Mouse (Mus musculus) lung, postnatal 0 days (tissue): ENCODE results near the gene Pptc7. TPM values are rescaled to one million over a fixed set of nuclear protein-coding genes. Genes with fewer than 3 reads are reported as not detected.

Experiments used
- ATAC-seq: fragments of 200-750 bp; cut with Nextera tagmentation; 2 replicates; pipeline ENCODE4 v1.8.0; 2017; ENCODE audit warnings: moderate library complexity
- DNase-seq: peaks from one replicate; pipeline ENCODE4 v3.0.0-alpha.2; 2016; ENCODE audit warnings: low spot score
- H3K27ac ChIP-seq: fragments of 300-500 bp; sonication (generic); 2 replicates; pipeline ENCODE4 v1.5.1; 2014; ENCODE audit warnings: antibody characterized with exemption, mild to moderate bottlenecking, low read length, mixed read lengths
- H3K27me3 ChIP-seq: fragments of 300-500 bp; sonication (generic); replicated peaks from 2 replicates; pipeline ENCODE4 v1.6.1; 2014; ENCODE audit warnings: low read length, mixed read lengths; ENCODE audit not compliant: insufficient read depth
- H3K36me3 ChIP-seq: fragments of 300-500 bp; sonication (generic); 2 replicates; pipeline ENCODE4 v1.6.1; 2014; ENCODE audit warnings: low read length, mixed read lengths; ENCODE audit not compliant: insufficient read depth
- H3K4me1 ChIP-seq: fragments of 300-500 bp; sonication (generic); 2 replicates; pipeline ENCODE4 v1.6.1; 2014; ENCODE audit warnings: antibody characterized with exemption, low read depth, low read length, mixed read lengths; ENCODE audit not compliant: insufficient read depth
- H3K4me2 ChIP-seq: fragments of 300-500 bp; sonication (generic); replicated peaks from 2 replicates; pipeline ENCODE4 v1.6.1; 2014; ENCODE audit warnings: low read depth, mild to moderate bottlenecking, low read length, moderate library complexity, mixed read lengths
- H3K4me3 ChIP-seq: fragments of 300-500 bp; sonication (generic); 2 replicates; pipeline ENCODE4 v1.5.1; 2014; ENCODE audit warnings: low read depth, low read length
- H3K9ac ChIP-seq: fragments of 300-500 bp; sonication (generic); replicated peaks from 2 replicates; pipeline ENCODE4 v1.6.1; 2014; ENCODE audit warnings: low read depth, mild to moderate bottlenecking
- H3K9me3 ChIP-seq: fragments of 300-500 bp; sonication (generic); 2 replicates; pipeline ENCODE4 v1.6.1; 2016; ENCODE audit warnings: low read length, mixed read lengths
- CTCF ChIP-seq: IDR thresholded peaks from 2 replicates; pipeline ENCODE4 v1.5.1; 2016; ENCODE audit warnings: antibody characterized with exemption, mild to moderate bottlenecking
- EP300 ChIP-seq: IDR thresholded peaks from 2 replicates; pipeline ENCODE4 v1.6.1; 2016; ENCODE audit warnings: antibody characterized with exemption, mild to moderate bottlenecking, control low read depth
- whole genome bisulfite sequencing: fragments of 180-500 bp; shearing (Covaris S2); extraction: QIAGEN DNeasy Blood & Tissue Kit; methylation state at CpG from one replicate; pipeline ENCODE4 v1.1.7; 2014; 5-methylcytosine and 5-hydroxymethylcytosine counted together
- polyA plus RNA-seq: library from polyadenylated mRNA; unstranded; fragments of >200 nt; fragmentation: Nextera tagmentation; extraction: Ambion mirVana; gene quantifications from 2 replicates; pipeline ENCODE4 v1.2.1, GENCODE M21; 2015

The Pptc7 gene
- polyA plus RNA-seq, 1 experiment from 2014 or later, result 12.2 TPM

DNA sequence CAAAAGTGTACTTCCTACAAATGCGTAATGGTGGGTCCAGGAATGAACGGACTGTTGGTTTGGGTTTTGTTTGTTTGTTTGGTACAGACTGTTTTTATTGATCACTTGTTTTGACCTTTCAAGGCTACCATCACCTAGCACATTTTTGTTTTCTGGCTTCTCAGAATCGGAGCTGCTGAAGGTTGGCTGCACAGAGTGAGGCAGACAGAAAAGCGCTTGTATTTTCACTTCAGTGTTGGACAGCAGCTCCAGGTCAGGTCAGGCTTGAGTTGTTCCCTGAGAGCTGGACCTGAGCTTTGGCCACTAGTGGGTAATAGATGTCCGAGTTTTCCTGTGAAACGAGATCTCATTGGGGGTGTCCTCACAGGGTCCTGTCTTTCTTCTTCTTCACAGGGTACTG lies 9.0 kb downstream of the Pptc7 start:
- H3K4me2 ChIP-seq, result no peak overlapping the region
- no peak overlapping the region for H3K9ac ChIP-seq
- no peak for DNase-seq
- peaks cover 11% of the 10 kb centered on the region for H3K4me1 ChIP-seq
- no peak overlapping the region for H3K4me3 ChIP-seq
- TF ChIP-seq CTCF (no peak), EP300 (no peak)
- WGBS, result 66% methylated on average over 6 of the region's 6 CpGs
- no peaks in the 10 kb centered on the region for H3K36me3 ChIP-seq
- no peaks in the 10 kb centered on the region for H3K9me3 ChIP-seq
- H3K27me3 ChIP-seq, result no peaks in the 10 kb centered on the region
- no peak overlapping the region for H3K27ac ChIP-seq
- ATAC-seq, result no peak

GRCm38 (mm10) chr5:122294219-122294735 lies 10.1 kb downstream of the Pptc7 start:
- no peak for ATAC-seq
- 88% methylated on average over 3 of the region's 3 CpGs for WGBS
- Histone ChIP-seq H3K4me2 (no peak overlapping the region), H3K4me3 (no peak overlapping the region), H3K27me3 (no peaks in the 10 kb centered on the region), H3K36me3 (no peaks in the 10 kb centered on the region), H3K27ac (no peak overlapping the region), H3K4me1 (peaks cover 11% of the 10 kb centered on the region), H3K9ac (no peak overlapping the region), H3K9me3 (no peaks in the 10 kb centered on the region)
- no peak for DNase-seq
- TF ChIP-seq EP300 (no peak), CTCF (no peak)

- TF ChIP-seq EP300, result no peak
- TF ChIP-seq CTCF, result no peak
- Histone ChIP-seq H3K4me2 (no peak overlapping the region), H3K36me3 (no peaks in the 10 kb centered on the region), H3K27ac (0 out of 2 replicates have a peak overlapping the region, but pooled peaks have one; percentile 28), H3K4me1 (peaks cover 11% of the 10 kb centered on the region), H3K27me3 (no peaks in the 10 kb centered on the region), H3K9ac (no peak overlapping the region), H3K4me3 (no peak overlapping the region), H3K9me3 (no peaks in the 10 kb centered on the region)
- WGBS, result 61% methylated on average over 14 of the region's 14 CpGs
- DNase-seq (peak; percentile 72), ATAC-seq (peak; percentile 76)
These were observed 11.2 kb downstream of the Pptc7 start for GRCm38 (mm10) chr5:122295113-122295935.

GRCm38 (mm10) chr5:122300071-122300518 lies 15.9 kb downstream of the Pptc7 start:
- Histone ChIP-seq H3K36me3 (no peaks in the 10 kb centered on the region), H3K27ac (no peak overlapping the region), H3K4me1 (peaks cover 20% of the 10 kb centered on the region), H3K4me3 (no peak overlapping the region), H3K27me3 (no peaks in the 10 kb centered on the region), H3K9ac (no peak overlapping the region), H3K9me3 (no peaks in the 10 kb centered on the region), H3K4me2 (no peak overlapping the region)
- no peak for TF ChIP-seq CTCF
- TF ChIP-seq EP300, result no peak
- ATAC-seq (no peak), DNase-seq (no peak)
- WGBS, result 76% methylated on average over 6 of the region's 6 CpGs

DNA sequence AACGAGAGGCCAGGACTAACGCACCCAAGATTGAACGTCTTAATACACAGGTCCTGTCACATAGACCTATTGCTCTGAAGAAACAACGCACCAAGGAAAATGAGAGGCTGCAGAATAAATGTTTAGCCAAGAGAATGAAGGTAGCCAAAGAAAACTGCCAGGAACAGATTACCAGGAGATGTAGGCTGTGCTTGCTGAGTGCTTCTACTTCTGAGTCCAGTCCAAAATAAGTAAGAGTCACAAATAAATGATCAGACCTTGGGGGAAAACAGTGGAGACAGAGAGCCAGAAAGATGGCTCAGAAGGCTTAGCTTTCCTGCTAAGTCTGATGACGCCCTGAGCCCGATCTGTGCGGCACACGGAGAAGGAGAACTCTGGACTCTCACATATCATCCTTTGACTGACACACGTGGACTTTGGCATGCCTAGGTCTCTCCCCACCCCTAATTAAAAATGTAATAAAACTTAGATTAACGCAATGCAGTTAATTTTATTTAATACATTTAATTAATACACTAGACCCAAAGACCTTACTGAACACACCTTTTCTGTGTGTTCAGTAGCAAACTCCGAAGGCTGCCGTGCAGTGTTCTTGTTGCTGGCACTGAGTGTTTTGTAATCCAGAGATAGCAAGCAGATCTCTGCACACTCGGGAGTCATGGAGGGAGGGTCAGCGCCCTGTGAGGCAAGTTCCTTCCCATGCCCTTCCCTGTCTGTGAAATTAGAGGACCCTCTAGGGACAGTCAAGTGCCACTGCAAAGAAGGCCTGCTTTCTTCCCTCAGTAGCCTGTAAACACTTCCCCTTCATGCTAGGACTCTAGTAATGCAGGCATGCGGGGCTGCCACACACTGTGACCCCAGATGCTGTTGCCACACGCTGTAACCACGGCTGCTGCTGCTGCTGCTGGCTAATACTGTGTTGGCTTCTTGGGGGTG lies 18.9 kb downstream of the Pptc7 start:
- no peaks in the 10 kb centered on the region for H3K36me3 ChIP-seq
- no peak overlapping the region for H3K4me3 ChIP-seq
- TF ChIP-seq CTCF, result peak; percentile 61
- TF ChIP-seq EP300, result no peak
- no peak overlapping the region; the same call in 1 of the 2 replicates for H3K9ac ChIP-seq
- no peaks in the 10 kb centered on the region for H3K9me3 ChIP-seq
- 62% methylated on average over 17 of the region's 17 CpGs for WGBS
- peaks cover 17% of the 10 kb centered on the region for H3K4me1 ChIP-seq
- ATAC-seq, result peak; percentile 74
- no peak overlapping the region for H3K4me2 ChIP-seq
- DNase-seq, result peak; percentile 71
- H3K27ac ChIP-seq, result no peak overlapping the region
- no peaks in the 10 kb centered on the region for H3K27me3 ChIP-seq

GRCm38 (mm10) chr5:122303937-122304336 lies 19.8 kb downstream of the Pptc7 start:
- DNase-seq (no peak), ATAC-seq (no peak)
- Histone ChIP-seq H3K9me3 (no peaks in the 10 kb centered on the region), H3K4me2 (no peak overlapping the region), H3K4me1 (peaks cover 17% of the 10 kb centered on the region), H3K27me3 (no peaks in the 10 kb centered on the region), H3K27ac (peak overlapping the region; percentile 4; the same call in 1 of the 2 replicates), H3K9ac (no peak overlapping the region; the same call in 1 of the 2 replicates), H3K36me3 (no peaks in the 10 kb centered on the region), H3K4me3 (no peak overlapping the region)
- 60% methylated on average over 7 of the region's 7 CpGs for WGBS
- TF ChIP-seq CTCF, result no peak
- no peak for TF ChIP-seq EP300
